Mouse (Mus musculus): ENCODE results near the gene Gstp2. TPM values are rescaled to one million over a fixed set of nuclear protein-coding genes. Genes with fewer than 3 reads are reported as not detected.

Gstp2 gene
- polyA plus RNA-seq, 1 experiment: 132 TPM

DNA sequence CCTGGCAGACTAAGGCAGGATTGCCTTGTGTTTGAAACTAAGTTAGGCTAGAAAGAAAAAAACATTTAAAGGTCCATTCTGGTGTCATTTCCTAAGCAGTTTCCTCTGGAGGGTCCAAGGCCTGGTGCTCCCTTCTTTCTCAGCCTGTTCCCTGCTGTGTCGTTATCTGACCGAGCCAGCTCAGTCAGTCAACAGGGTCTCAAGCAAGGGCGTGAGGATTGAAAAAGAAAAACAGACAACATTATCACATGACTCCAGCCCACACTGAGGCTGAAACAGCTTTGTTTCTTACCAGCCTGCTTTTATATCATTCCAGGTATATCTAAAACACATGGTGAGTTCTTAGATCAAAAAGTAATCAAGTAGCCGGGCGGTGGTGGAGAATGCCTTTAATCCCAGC, 30.2 kb downstream of the Gstp2 start:
- Histone ChIP-seq H3K4me3 (ENCODE audit: extremely low read depth, insufficient read depth, insufficient read length) (no peak overlapping the region), H3K36me3 (ENCODE audit: control insufficient read depth, insufficient read depth, low read length) (no peaks in the 10 kb centered on the region), H3K4me1 (ENCODE audit: control insufficient read depth, insufficient read depth, insufficient read length) (peaks cover 9% of the 10 kb centered on the region; the same call in 1 of the 2 replicates), H3K27me3 (ENCODE audit: control insufficient read depth, insufficient read depth, low read length) (no peaks in the 10 kb centered on the region), H3K27ac (ENCODE audit: insufficient read depth, low read length) (no peak overlapping the region)
- WGBS: 82% methylated on average over 5 of the region's 5 CpGs
- TF ChIP-seq CTCF (IDR thresholded peaks at IDR 0.05; ENCODE audit: extremely low read depth, insufficient read depth, insufficient read length, insufficient replicate concordance) (no peak), POLR2A (IDR thresholded peaks at IDR 0.05; ENCODE audit: low read depth, low read length) (no peak)
- no peak for DNase-seq (ENCODE audit: low read depth in 1 of 2, low spot score in 2 of 2)

DNA sequence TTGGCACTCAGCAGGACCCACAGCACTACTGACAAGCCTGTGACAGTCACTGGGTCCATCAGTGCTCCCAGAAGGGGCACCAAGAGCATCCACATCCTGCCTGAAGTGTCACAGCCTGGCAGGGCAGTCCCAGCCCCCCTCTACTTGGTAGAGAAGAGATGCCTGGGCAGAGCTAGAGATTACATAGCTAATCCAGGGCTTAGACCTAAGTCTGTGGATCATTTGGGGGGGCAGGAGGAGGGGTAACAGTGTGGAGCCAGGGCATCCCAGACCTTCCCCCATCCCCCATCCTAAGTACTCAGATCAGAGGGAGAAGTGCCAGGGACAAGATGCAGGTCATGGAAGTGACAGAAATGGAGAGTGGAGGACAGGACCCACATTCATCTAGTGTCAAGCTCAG, 31.0 kb downstream of the Gstp2 start:
- no peak for DNase-seq (ENCODE audit: low read depth in 1 of 2, low spot score in 2 of 2)
- H3K4me3 ChIP-seq (ENCODE audit: extremely low read depth, insufficient read depth, insufficient read length): no peak overlapping the region
- no peaks in the 10 kb centered on the region for H3K27me3 ChIP-seq (ENCODE audit: control insufficient read depth, insufficient read depth, low read length)
- H3K36me3 ChIP-seq (ENCODE audit: control insufficient read depth, insufficient read depth, low read length): no peaks in the 10 kb centered on the region; the same call in 1 of the 2 replicates
- no peak overlapping the region for H3K27ac ChIP-seq (ENCODE audit: insufficient read depth, low read length)
- peaks cover 9% of the 10 kb centered on the region; the same call in 1 of the 2 replicates for H3K4me1 ChIP-seq (ENCODE audit: control insufficient read depth, insufficient read depth, insufficient read length)
- no peak for TF ChIP-seq CTCF (IDR thresholded peaks at IDR 0.05; ENCODE audit: extremely low read depth, insufficient read depth, insufficient read length, insufficient replicate concordance)
- TF ChIP-seq POLR2A (IDR thresholded peaks at IDR 0.05; ENCODE audit: low read depth, low read length): no peak

DNA sequence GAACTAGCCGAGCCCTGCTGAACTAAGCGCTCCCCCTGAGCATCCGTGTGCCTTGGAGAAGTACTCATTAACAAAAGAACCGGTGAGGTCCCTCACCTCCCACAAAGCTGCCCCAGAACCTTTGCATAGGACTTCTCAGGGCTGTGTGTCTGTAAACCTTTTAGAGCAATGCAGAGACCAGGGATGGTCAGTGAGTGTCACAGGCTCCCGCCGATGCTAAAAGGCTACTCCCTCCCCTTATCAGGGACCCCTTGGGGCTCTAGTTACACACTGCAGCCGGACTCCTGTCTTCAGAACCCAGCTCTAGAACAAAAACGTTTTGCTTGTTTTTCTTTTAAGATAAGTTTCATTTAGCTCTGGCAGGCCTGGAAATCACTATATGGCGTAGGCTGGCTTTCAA, 32.8 kb downstream of the Gstp2 start:
- H3K36me3 ChIP-seq (ENCODE audit: control insufficient read depth, insufficient read depth, low read length): peaks cover 10% of the 10 kb centered on the region
- peaks cover 9% of the 10 kb centered on the region; the same call in 1 of the 2 replicates for H3K4me1 ChIP-seq (ENCODE audit: control insufficient read depth, insufficient read depth, insufficient read length)
- H3K27ac ChIP-seq (ENCODE audit: insufficient read depth, low read length): 0 out of 2 replicates have a peak overlapping the region, but pooled peaks have one; percentile 8
- DNase-seq (ENCODE audit: low read depth in 1 of 2, low spot score in 2 of 2): no peak
- no peaks in the 10 kb centered on the region for H3K27me3 ChIP-seq (ENCODE audit: control insufficient read depth, insufficient read depth, low read length)
- WGBS: 23% methylated on average over 9 of the region's 9 CpGs
- H3K4me3 ChIP-seq (ENCODE audit: extremely low read depth, insufficient read depth, insufficient read length): peak overlapping the region; percentile 55
- TF ChIP-seq POLR2A (IDR thresholded peaks at IDR 0.05; ENCODE audit: low read depth, low read length): no peak
- TF ChIP-seq CTCF (IDR thresholded peaks at IDR 0.05; ENCODE audit: extremely low read depth, insufficient read depth, insufficient read length, insufficient replicate concordance): no peak

GRCm38 (mm10) chr19:4012432-4013022, 33.3 kb downstream of the Gstp2 start, which contains the start of gene Ndufv1:
Gene Ndufv1 (minus strand): TSS chr19:4012806.
- Histone ChIP-seq H3K27me3 (ENCODE audit: control insufficient read depth, insufficient read depth, low read length) (no peaks in the 10 kb centered on the region), H3K27ac (ENCODE audit: insufficient read depth, low read length) (peak within 1 kb of the TSS; percentile 82), H3K4me3 (ENCODE audit: extremely low read depth, insufficient read depth, insufficient read length) (peak within 1 kb of the TSS; percentile 84), H3K36me3 (ENCODE audit: control insufficient read depth, insufficient read depth, low read length) (peaks cover 13% of the 10 kb centered on the region), H3K4me1 (ENCODE audit: control insufficient read depth, insufficient read depth, insufficient read length) (peaks cover 9% of the 10 kb centered on the region; the same call in 1 of the 2 replicates)
- TF ChIP-seq CTCF (IDR thresholded peaks at IDR 0.05; ENCODE audit: extremely low read depth, insufficient read depth, insufficient read length, insufficient replicate concordance) (peak; percentile 11; the same call in 1 of the 2 replicates), POLR2A (IDR thresholded peaks at IDR 0.05; ENCODE audit: low read depth, low read length) (peak; percentile 72)
- peak; percentile 92 for DNase-seq (ENCODE audit: low read depth in 1 of 2, low spot score in 2 of 2)
- WGBS: under 1% methylated on average over 45 of the region's 45 CpGs

DNA sequence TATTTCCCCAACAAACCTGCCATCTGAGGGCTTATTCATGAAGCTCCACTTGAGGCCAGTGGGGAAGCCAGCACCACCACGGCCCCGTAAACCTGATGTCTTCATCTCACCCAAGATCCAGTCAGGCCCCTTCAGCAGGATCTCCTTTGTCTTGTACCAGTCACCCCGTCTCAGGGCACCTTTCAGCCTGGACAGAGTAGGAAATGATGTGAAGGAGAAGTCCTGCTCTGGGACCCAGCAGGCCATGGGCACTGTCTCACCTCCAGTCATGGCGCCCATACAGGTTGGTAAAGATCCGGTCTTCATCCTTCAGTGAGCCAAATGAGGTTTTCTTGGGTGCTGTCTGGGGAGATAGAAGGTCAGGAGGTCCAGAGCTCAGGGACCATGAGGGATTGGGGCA, 34.7 kb downstream of the Gstp2 start:
- Histone ChIP-seq H3K27ac (ENCODE audit: insufficient read depth, low read length) (no peak overlapping the region), H3K27me3 (ENCODE audit: control insufficient read depth, insufficient read depth, low read length) (no peaks in the 10 kb centered on the region), H3K4me1 (ENCODE audit: control insufficient read depth, insufficient read depth, insufficient read length) (peaks cover 9% of the 10 kb centered on the region; the same call in 1 of the 2 replicates), H3K4me3 (ENCODE audit: extremely low read depth, insufficient read depth, insufficient read length) (no peak overlapping the region), H3K36me3 (ENCODE audit: control insufficient read depth, insufficient read depth, low read length) (peaks cover 22% of the 10 kb centered on the region)
- DNase-seq (ENCODE audit: low read depth in 1 of 2, low spot score in 2 of 2): no peak
- WGBS: 96% methylated on average over 5 of the region's 5 CpGs
- TF ChIP-seq CTCF (IDR thresholded peaks at IDR 0.05; ENCODE audit: extremely low read depth, insufficient read depth, insufficient read length, insufficient replicate concordance): no peak
- TF ChIP-seq POLR2A (IDR thresholded peaks at IDR 0.05; ENCODE audit: low read depth, low read length): no peak

DNA sequence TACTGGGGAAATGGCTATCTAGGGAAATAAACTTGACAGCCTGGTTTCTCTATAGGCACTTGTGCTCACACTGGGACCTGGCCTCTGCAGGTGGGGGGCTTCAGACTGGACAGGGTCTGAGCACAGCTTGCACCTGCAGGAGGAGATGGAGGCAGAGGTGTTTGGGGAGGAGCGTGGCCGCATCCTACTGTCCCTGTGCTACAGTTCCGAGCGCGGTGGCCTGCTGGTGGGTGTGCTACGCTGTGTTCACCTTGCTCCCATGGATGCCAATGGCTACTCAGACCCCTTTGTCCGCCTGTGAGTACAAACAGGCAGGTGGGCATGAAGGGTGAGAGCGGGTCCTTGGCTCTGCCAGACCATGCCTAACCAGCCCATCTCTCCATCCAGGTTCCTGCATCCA, 39.9 kb downstream of the Gstp2 start:
- Histone ChIP-seq H3K27me3 (ENCODE audit: control insufficient read depth, insufficient read depth, low read length) (no peaks in the 10 kb centered on the region), H3K27ac (ENCODE audit: insufficient read depth, low read length) (no peak overlapping the region), H3K4me3 (ENCODE audit: extremely low read depth, insufficient read depth, insufficient read length) (no peak overlapping the region), H3K4me1 (ENCODE audit: control insufficient read depth, insufficient read depth, insufficient read length) (peaks cover 2% of the 10 kb centered on the region; the same call in 1 of the 2 replicates), H3K36me3 (ENCODE audit: control insufficient read depth, insufficient read depth, low read length) (peaks cover 25% of the 10 kb centered on the region)
- 96% methylated on average over 8 of the region's 8 CpGs for WGBS
- TF ChIP-seq POLR2A (IDR thresholded peaks at IDR 0.05; ENCODE audit: low read depth, low read length) (no peak), CTCF (IDR thresholded peaks at IDR 0.05; ENCODE audit: extremely low read depth, insufficient read depth, insufficient read length, insufficient replicate concordance) (no peak)
- no peak for DNase-seq (ENCODE audit: low read depth in 1 of 2, low spot score in 2 of 2)

DNA sequence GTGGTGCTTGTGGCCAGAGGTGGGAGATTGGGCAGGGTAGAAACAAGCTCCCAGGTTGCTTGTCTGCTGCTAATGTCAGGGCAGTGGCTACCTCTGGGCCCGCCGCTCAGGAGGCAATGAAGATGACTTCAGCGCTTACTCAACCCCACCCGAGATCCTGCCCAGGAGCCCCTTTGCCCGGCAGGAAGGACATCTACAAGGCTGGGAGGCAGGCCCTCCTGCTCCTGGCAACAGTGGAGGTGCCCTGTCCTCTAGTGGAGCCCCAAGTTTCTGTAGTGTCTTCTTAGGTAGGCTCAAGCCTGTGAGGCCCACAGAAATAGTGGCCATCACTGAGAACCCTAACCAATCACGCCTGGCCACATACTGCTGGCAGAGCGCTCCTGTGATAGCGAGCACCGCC, 40.7 kb downstream of the Gstp2 start:
- DNase-seq (ENCODE audit: low read depth in 1 of 2, low spot score in 2 of 2): no peak
- 89% methylated on average over 9 of the region's 9 CpGs for whole genome bisulfite sequencing

More for the DNA sequence above, 40.7 kb downstream of the Gstp2 start:
- TF ChIP-seq CTCF (IDR thresholded peaks at IDR 0.05; ENCODE audit: extremely low read depth, insufficient read depth, insufficient read length, insufficient replicate concordance) (no peak), POLR2A (IDR thresholded peaks at IDR 0.05; ENCODE audit: low read depth, low read length) (no peak)
- Histone ChIP-seq H3K27ac (ENCODE audit: insufficient read depth, low read length) (no peak overlapping the region), H3K36me3 (ENCODE audit: control insufficient read depth, insufficient read depth, low read length) (peaks cover 25% of the 10 kb centered on the region), H3K27me3 (ENCODE audit: control insufficient read depth, insufficient read depth, low read length) (no peaks in the 10 kb centered on the region), H3K4me1 (ENCODE audit: control insufficient read depth, insufficient read depth, insufficient read length) (peaks cover 4% of the 10 kb centered on the region; the same call in 1 of the 2 replicates), H3K4me3 (ENCODE audit: extremely low read depth, insufficient read depth, insufficient read length) (no peak overlapping the region)
